Mouse (Mus musculus) liver, adult 2 months (tissue): Measurements from ENCODE around the gene Hist1h3b. TPM values are rescaled to one million over a fixed set of nuclear protein-coding genes. Genes with fewer than 3 reads are reported as not detected.
A peak's percentile ranks its signal among the peaks of the same experiment; 100 is the strongest.

ENCODE experiments used
- DNase-seq: peaks from one replicate; pipeline ENCODE4 v3.0.0-alpha.2; 2011; ENCODE audit warnings: low read depth, low spot score; ENCODE audit errors: extremely low read depth
- H3K27ac ChIP-seq: fragments of 200-500 bp; replicated peaks from 2 replicates; pipeline ENCODE4 v1.5.1; 2012; ENCODE audit warnings: low read depth, mild to moderate bottlenecking, control low read depth, inconsistent platforms, low read length; ENCODE audit not compliant: insufficient read depth
- H3K27me3 ChIP-seq: fragments of 200-500 bp; 2 replicates; pipeline ENCODE4 v1.6.1; 2012; ENCODE audit warnings: mild to moderate bottlenecking, moderate library complexity, low read length, inconsistent platforms; ENCODE audit not compliant: control insufficient read depth, insufficient read depth
- H3K36me3 ChIP-seq: fragments of 200-500 bp; 2 replicates; pipeline ENCODE4 v1.6.1; 2012; ENCODE audit warnings: low read length, inconsistent platforms; ENCODE audit not compliant: control insufficient read depth, insufficient read depth
- H3K4me1 ChIP-seq: fragments of 200-500 bp; 2 replicates; pipeline ENCODE4 v1.6.1; 2011; ENCODE audit warnings: low read length; ENCODE audit not compliant: control insufficient read depth, insufficient read depth
- H3K4me3 ChIP-seq: fragments of 200-500 bp; 2 replicates; pipeline ENCODE4 v1.5.1; 2011; ENCODE audit warnings: low read depth, mild to moderate bottlenecking, control low read depth, low read length, moderate library complexity; ENCODE audit not compliant: insufficient read depth
- H3K79me2 ChIP-seq: fragments of 200-500 bp; 2 replicates; pipeline ENCODE4 v1.6.1; 2012; ENCODE audit warnings: inconsistent platforms, mild to moderate bottlenecking, low read length, moderate library complexity; ENCODE audit not compliant: control insufficient read depth, insufficient read depth
- H3K9ac ChIP-seq: fragments of 200-500 bp; 2 replicates; pipeline ENCODE4 v1.6.1; 2012; ENCODE audit warnings: low read depth, mild to moderate bottlenecking, control low read depth, inconsistent platforms, low read length
- CTCF ChIP-seq: fragments of 200-500 bp; IDR thresholded peaks from 2 replicates; pipeline ENCODE4 v1.5.1; 2011; ENCODE audit warnings: low read depth, low read length, control low read depth
- POLR2A ChIP-seq: fragments of 200-500 bp; IDR thresholded peaks from 2 replicates; pipeline ENCODE4 v1.6.1; 2011; ENCODE audit warnings: low read length, control low read depth; ENCODE audit not compliant: insufficient read depth; ENCODE audit errors: extremely low read depth
- WGBS: fragments of 180-500 bp; shearing (Covaris S2); methylation state at CpG from one replicate; pipeline ENCODE4 v1.1.7; 2018; 5-methylcytosine and 5-hydroxymethylcytosine counted together
- polyA plus RNA-seq: library from polyadenylated mRNA; depleted of rRNA; stranded (reverse); fragments of >200 nt; gene quantifications from 2 replicates; pipeline ENCODE4 v1.2.3, GENCODE M21; 2012; rRNA removed
- total RNA-seq: library from RNA; depleted of rRNA; stranded (reverse); fragments of >200 nt; gene quantifications from 2 replicates; pipeline ENCODE4 v1.2.3, GENCODE M21; 2014; rRNA removed

Gene Hist1h3b
- total and polyA plus RNA-seq, 2 experiments, result 0.23 to 15.2 TPM

DNA sequence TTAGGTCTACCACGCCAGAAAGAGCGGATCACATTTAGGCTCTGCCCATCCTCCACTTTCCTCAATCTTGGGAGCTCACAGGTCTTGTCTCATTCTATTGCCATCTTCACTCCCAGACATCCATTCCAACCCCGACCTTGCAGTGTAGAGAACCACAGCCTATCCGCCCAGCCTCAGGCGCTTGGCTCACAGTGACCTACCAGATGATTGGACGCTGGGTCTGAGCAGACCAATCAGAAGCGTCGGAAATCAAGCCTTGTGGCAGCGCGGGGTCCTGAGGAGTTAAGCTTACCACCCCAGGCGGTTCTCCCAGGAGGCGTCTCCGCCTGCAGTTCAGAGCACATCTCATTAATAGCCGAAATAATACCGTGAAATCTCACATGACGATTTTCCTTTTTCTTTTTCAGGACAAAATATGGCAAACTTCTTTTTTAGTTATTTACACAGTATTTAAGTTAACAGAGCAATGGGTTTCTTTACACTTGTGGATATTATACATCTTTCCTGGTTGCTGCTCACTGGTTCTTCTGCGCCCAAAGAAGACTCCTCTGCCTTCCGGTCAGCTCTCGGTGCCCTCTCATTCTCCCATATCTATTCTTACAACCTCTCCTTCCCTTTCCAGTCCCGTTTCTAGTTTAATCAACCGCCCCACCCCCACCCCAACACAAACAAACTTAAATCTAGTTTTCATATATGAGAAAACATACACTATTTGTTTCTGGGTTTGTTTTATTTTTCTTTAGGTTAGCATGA, 20.7 kb downstream of the Hist1h3b start:
- Histone ChIP-seq H3K9ac (no peak overlapping the region), H3K27me3 (no peaks in the 10 kb centered on the region), H3K4me3 (no peak overlapping the region), H3K27ac (no peak overlapping the region), H3K4me1 (no peaks in the 10 kb centered on the region), H3K36me3 (no peaks in the 10 kb centered on the region), H3K79me2 (no peaks in the 10 kb centered on the region)
- DNase-seq, result no peak
- no peak for TF ChIP-seq POLR2A
- WGBS, result 36% methylated on average over 21 of the region's 21 CpGs

GRCm38 (mm10) chr13:23778339-23778738, 26.3 kb downstream of the Hist1h3b start:
- WGBS, result 59% methylated on average over 7 of the region's 7 CpGs
- H3K4me3 ChIP-seq, result no peak overlapping the region
- H3K4me1 ChIP-seq, result peaks cover 4% of the 10 kb centered on the region; the same call in 1 of the 2 replicates
- no peaks in the 10 kb centered on the region for H3K36me3 ChIP-seq
- peak; percentile 85 for DNase-seq
- H3K9ac ChIP-seq, result no peak overlapping the region
- TF ChIP-seq POLR2A (no peak), CTCF (no peak)
- no peaks in the 10 kb centered on the region for H3K27me3 ChIP-seq
- H3K79me2 ChIP-seq, result no peaks in the 10 kb centered on the region
- no peak overlapping the region for H3K27ac ChIP-seq

GRCm38 (mm10) chr13:23779025-23779424, 27.0 kb downstream of the Hist1h3b start:
- H3K27ac ChIP-seq, result no peak overlapping the region
- no peaks in the 10 kb centered on the region for H3K79me2 ChIP-seq
- H3K27me3 ChIP-seq, result no peaks in the 10 kb centered on the region
- H3K4me1 ChIP-seq, result peaks cover 4% of the 10 kb centered on the region; the same call in 1 of the 2 replicates
- WGBS, result 89% methylated on average over 4 of the region's 4 CpGs
- no peaks in the 10 kb centered on the region for H3K36me3 ChIP-seq
- H3K4me3 ChIP-seq, result no peak overlapping the region
- H3K9ac ChIP-seq, result no peak overlapping the region
- DNase-seq, result no peak
- TF ChIP-seq CTCF (no peak), POLR2A (no peak)

- Histone ChIP-seq H3K4me1 (no peaks in the 10 kb centered on the region; the same call in 1 of the 2 replicates), H3K4me3 (no peak overlapping the region), H3K27me3 (no peaks in the 10 kb centered on the region), H3K9ac (no peak overlapping the region; the same call in 1 of the 2 replicates), H3K36me3 (no peaks in the 10 kb centered on the region), H3K79me2 (no peaks in the 10 kb centered on the region), H3K27ac (no peak overlapping the region)
- WGBS, result 10% methylated on average over 2 of the region's 2 CpGs
- peak; percentile 79 for DNase-seq
- TF ChIP-seq CTCF, result peak; percentile 50
- TF ChIP-seq POLR2A, result no peak
Measured at GRCm38 (mm10) chr13:23792520-23792919, 40.5 kb downstream of the Hist1h3b start.

DNA sequence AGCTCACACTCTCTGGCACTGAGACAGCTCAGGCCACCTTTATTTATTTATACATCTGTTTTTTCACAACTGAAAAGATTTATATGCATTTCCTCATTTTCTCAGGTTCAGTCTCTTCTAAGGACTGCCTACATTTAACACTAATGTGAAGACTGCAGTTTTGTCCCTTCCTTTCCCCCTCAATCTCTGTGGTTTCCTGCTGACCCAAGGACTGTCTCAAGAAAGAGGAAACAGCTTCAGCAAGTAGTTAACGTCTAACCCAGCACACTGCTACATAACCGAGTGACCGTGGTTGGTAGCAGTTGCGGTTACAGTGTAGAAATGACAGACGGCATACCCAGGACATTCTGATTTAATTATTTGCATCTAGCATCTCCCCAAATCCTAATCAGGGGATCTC, 47.3 kb downstream of the Hist1h3b start:
- Histone ChIP-seq H3K27ac (no peak overlapping the region), H3K4me1 (no peaks in the 10 kb centered on the region), H3K79me2 (no peaks in the 10 kb centered on the region; the same call in 1 of the 2 replicates), H3K4me3 (no peak overlapping the region), H3K9ac (no peak overlapping the region), H3K27me3 (no peaks in the 10 kb centered on the region), H3K36me3 (no peaks in the 10 kb centered on the region)
- TF ChIP-seq CTCF (no peak), POLR2A (no peak)
- 71% methylated on average over 5 of the region's 5 CpGs for WGBS
- DNase-seq, result no peak

Other genes with a start within 250 kb of the Hist1h3b start
Only the 30 nearest of the 37 such genes appear.
- gene Hist1h1d, start 199.0 kb upstream of the Hist1h3b start, total RNA-seq, result 2.5 and 3.0 TPM in 2 replicates
- gene Hist1h1d, start 199.0 kb upstream of the Hist1h3b start, polyA plus RNA-seq, result 0.02 and 0.12 TPM in 2 replicates
- 19.9 and 26.8 TPM in 2 replicates for gene Hist1h3e, start 189.9 kb upstream of the Hist1h3b start, total RNA-seq
- 2.1 and 2.6 TPM in 2 replicates for gene Hist1h3e, start 189.9 kb upstream of the Hist1h3b start, polyA plus RNA-seq
- gene Hist1h2ae, start 181.0 kb upstream of the Hist1h3b start, total RNA-seq, result 2.8 and 6.6 TPM in 2 replicates
- 0.57 TPM in 2 replicates for gene Hist1h2ae, start 181.0 kb upstream of the Hist1h3b start, polyA plus RNA-seq
- 37.2 and 44.6 TPM in 2 replicates for gene Hist1h2bg, start 180.9 kb upstream of the Hist1h3b start, total RNA-seq
- gene Hist1h2bg, start 180.9 kb upstream of the Hist1h3b start, polyA plus RNA-seq, result 4.0 and 4.4 TPM in 2 replicates
- 4.6 and 5.4 TPM in 2 replicates for gene Hist1h2bf, start 178.1 kb upstream of the Hist1h3b start, total RNA-seq
- 0.39 TPM in 1 of 2 replicates, not detected in the other for gene Hist1h2bf, start 178.1 kb upstream of the Hist1h3b start, polyA plus RNA-seq
- gene Hist1h2ad, start 177.9 kb upstream of the Hist1h3b start, total RNA-seq, result 5.4 and 11.5 TPM in 2 replicates
- 1.1 TPM in 1 of 2 replicates, not detected in the other for gene Hist1h2ad, start 177.9 kb upstream of the Hist1h3b start, polyA plus RNA-seq
- gene Hist1h3d, start 176.5 kb upstream of the Hist1h3b start, total RNA-seq, result 3.4 and 5.9 TPM in 2 replicates
- 0.48 and 0.87 TPM in 2 replicates for gene Hist1h3d, start 176.5 kb upstream of the Hist1h3b start, polyA plus RNA-seq
- 162 and 174 TPM in 2 replicates for gene Hist1h4d, start 170.7 kb upstream of the Hist1h3b start, total RNA-seq
- 2.1 and 2.8 TPM in 2 replicates for gene Hist1h4d, start 170.7 kb upstream of the Hist1h3b start, polyA plus RNA-seq
- 5.4 and 6.6 TPM in 2 replicates for gene Hist1h2be, start 131.1 kb upstream of the Hist1h3b start, total RNA-seq
- 0.28 and 0.60 TPM in 2 replicates for gene Hist1h2be, start 131.1 kb upstream of the Hist1h3b start, polyA plus RNA-seq
- gene Hist1h1e, start 129.7 kb upstream of the Hist1h3b start, total RNA-seq, result 22.0 and 27.0 TPM in 2 replicates
- gene Hist1h1e, start 129.7 kb upstream of the Hist1h3b start, polyA plus RNA-seq, result 0.73 and 0.77 TPM in 2 replicates
- gene Hist1h2ac, start 68.3 kb upstream of the Hist1h3b start, total RNA-seq, result 4.9 and 6.2 TPM in 2 replicates
- 0.12 and 0.22 TPM in 2 replicates for gene Hist1h2ac, start 68.3 kb upstream of the Hist1h3b start, polyA plus RNA-seq
- gene Hist1h2bc, start 68.1 kb upstream of the Hist1h3b start, total RNA-seq, result 228 and 265 TPM in 2 replicates
- 312 and 443 TPM in 2 replicates for gene Hist1h2bc, start 68.1 kb upstream of the Hist1h3b start, polyA plus RNA-seq
- not detected in 2 replicates for gene Hist1h1t, start 56.5 kb upstream of the Hist1h3b start, total RNA-seq
- gene Hist1h1t, start 56.5 kb upstream of the Hist1h3b start, polyA plus RNA-seq, result not detected in 2 replicates
- 190 and 256 TPM in 2 replicates for gene Hist1h4c, start 53.8 kb upstream of the Hist1h3b start, total RNA-seq
- gene Hist1h4c, start 53.8 kb upstream of the Hist1h3b start, polyA plus RNA-seq, result 0.95 and 3.1 TPM in 2 replicates
- 30.4 and 35.3 TPM in 2 replicates for gene Hfe, start 41.4 kb upstream of the Hist1h3b start, total RNA-seq
- gene Hfe, start 41.4 kb upstream of the Hist1h3b start, polyA plus RNA-seq, result 32.6 and 40.9 TPM in 2 replicates
- gene Hist1h1c, start 13.5 kb upstream of the Hist1h3b start, total RNA-seq, result 43.6 and 68.1 TPM in 2 replicates
- gene Hist1h1c, start 13.5 kb upstream of the Hist1h3b start, polyA plus RNA-seq, result 20.9 and 31.6 TPM in 2 replicates
- 8.0 and 24.1 TPM in 2 replicates for gene Hist1h3c, start 6.7 kb upstream of the Hist1h3b start, total RNA-seq
- 0.20 and 0.27 TPM in 2 replicates for gene Hist1h3c, start 6.7 kb upstream of the Hist1h3b start, polyA plus RNA-seq
- 41.9 and 75.6 TPM in 2 replicates for gene Hist1h2bb, start 5.5 kb upstream of the Hist1h3b start, total RNA-seq
- gene Hist1h2bb, start 5.5 kb upstream of the Hist1h3b start, polyA plus RNA-seq, result 0.41 and 0.55 TPM in 2 replicates
- 19.4 and 55.8 TPM in 2 replicates for gene Hist1h2ab, start 1.1 kb upstream of the Hist1h3b start, total RNA-seq
- gene Hist1h2ab, start 1.1 kb upstream of the Hist1h3b start, polyA plus RNA-seq, result 0.45 and 1.0 TPM in 2 replicates
- 62.4 and 63.4 TPM in 2 replicates for gene Hist1h4b, start 4.7 kb downstream of the Hist1h3b start, total RNA-seq
- 1.2 TPM in 1 of 2 replicates, not detected in the other for gene Hist1h4b, start 4.7 kb downstream of the Hist1h3b start, polyA plus RNA-seq
- gene Hist1h4a, start 9.0 kb downstream of the Hist1h3b start, total RNA-seq, result 21.0 and 54.0 TPM in 2 replicates
- gene Hist1h4a, start 9.0 kb downstream of the Hist1h3b start, polyA plus RNA-seq, result 0.76 TPM in 1 of 2 replicates, not detected in the other
- gene Hist1h3a, start 10.1 kb downstream of the Hist1h3b start, total RNA-seq, result 18.3 and 43.5 TPM in 2 replicates
- 2.0 TPM in 2 replicates for gene Hist1h3a, start 10.1 kb downstream of the Hist1h3b start, polyA plus RNA-seq
- 5.6 and 6.2 TPM in 2 replicates for gene Hist1h1a, start 11.4 kb downstream of the Hist1h3b start, total RNA-seq
- gene Hist1h1a, start 11.4 kb downstream of the Hist1h3b start, polyA plus RNA-seq, result 0.12 TPM in 1 of 2 replicates, not detected in the other
- gene Trim38, start 17.6 kb downstream of the Hist1h3b start, total RNA-seq, result not detected in 2 replicates
- gene Trim38, start 17.6 kb downstream of the Hist1h3b start, polyA plus RNA-seq, result not detected in 2 replicates
- 175 and 208 TPM in 2 replicates for gene Slc17a2, start 54.7 kb downstream of the Hist1h3b start, total RNA-seq
- 144 and 189 TPM in 2 replicates for gene Slc17a2, start 54.7 kb downstream of the Hist1h3b start, polyA plus RNA-seq
- gene Slc17a3, start 87.2 kb downstream of the Hist1h3b start, total RNA-seq, result 32.8 and 38.1 TPM in 2 replicates
- gene Slc17a3, start 87.2 kb downstream of the Hist1h3b start, polyA plus RNA-seq, result 34.5 and 39.7 TPM in 2 replicates
- 13.3 and 20.1 TPM in 2 replicates for gene Slc17a1, start 115.5 kb downstream of the Hist1h3b start, total RNA-seq
- 12.9 and 14.5 TPM in 2 replicates for gene Slc17a1, start 115.5 kb downstream of the Hist1h3b start, polyA plus RNA-seq
- 22.4 and 27.4 TPM in 2 replicates for gene Slc17a4, start 162.7 kb downstream of the Hist1h3b start, total RNA-seq
- 52.0 and 60.3 TPM in 2 replicates for gene Slc17a4, start 162.7 kb downstream of the Hist1h3b start, polyA plus RNA-seq
- gene Hist1h2ba, start 181.9 kb downstream of the Hist1h3b start, total RNA-seq, result not detected in 2 replicates
- gene Hist1h2ba, start 181.9 kb downstream of the Hist1h3b start, polyA plus RNA-seq, result not detected in 2 replicates
- not detected in 2 replicates for gene Hist1h2aa, start 182.2 kb downstream of the Hist1h3b start, total RNA-seq
- not detected in 2 replicates for gene Hist1h2aa, start 182.2 kb downstream of the Hist1h3b start, polyA plus RNA-seq